Mouse (Mus musculus) CH12F3 (cell line): Measurements from ENCODE around the gene Cog3.
"Not testable (repeated sequence)": the region's sequence is repeated elsewhere in the genome, so short reads cannot be mapped to it uniquely, and the experiment has no call there.

Experiments
- in situ Hi-C: fragments of 300-500 bp; cut with MboI; formaldehyde crosslinking; loops from 2 replicates; pipeline ENCODE4 v1.14.3; 2020; ENCODE audit warnings: low sequenced_read_pairs

Gene Cog3

DNA sequence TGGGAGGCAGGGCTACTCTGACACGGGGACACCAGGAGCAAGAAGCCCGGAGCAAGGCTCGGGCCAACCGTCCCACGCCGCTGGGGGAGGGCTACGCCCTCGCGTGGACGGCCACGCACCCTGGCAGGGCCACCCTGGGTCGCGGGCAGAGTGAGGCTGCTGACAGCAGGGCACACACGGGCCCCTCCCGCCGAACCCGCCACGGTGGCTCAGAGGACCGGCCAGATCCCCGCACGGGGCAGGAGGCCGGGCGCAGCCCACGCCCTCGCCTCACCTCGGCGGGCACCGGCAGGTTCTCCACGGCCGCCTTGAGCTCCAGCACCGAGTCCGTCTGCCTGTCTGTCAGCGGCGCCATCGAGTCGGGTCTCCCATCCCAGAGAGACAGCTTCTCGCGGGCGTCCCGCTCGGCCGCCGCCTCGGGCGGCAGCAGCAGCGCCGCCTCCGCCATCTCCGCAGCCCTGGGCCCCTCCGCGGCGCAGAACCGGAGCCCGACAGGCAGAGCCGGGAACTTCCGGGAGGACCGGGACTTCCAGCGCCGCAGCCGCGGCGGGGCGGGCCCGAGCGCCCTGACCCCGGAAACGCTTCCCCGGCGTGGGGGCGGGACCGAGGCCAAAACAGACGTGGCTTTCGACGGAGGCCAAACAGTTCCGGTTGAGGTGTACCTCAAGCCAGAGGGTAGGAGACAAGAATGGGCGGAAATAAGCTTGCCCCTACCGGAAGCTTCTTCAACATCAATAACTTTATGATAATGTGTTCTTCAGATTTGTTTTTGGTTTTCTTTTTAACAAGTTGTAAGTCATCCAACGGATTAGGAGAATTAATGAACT, at the start of gene Cog3:
Gene Cog3 (minus strand): TSS at position 527 of the 827 bp plus-strand sequence.
- in situ Hi-C loops: no loop called here

DNA sequence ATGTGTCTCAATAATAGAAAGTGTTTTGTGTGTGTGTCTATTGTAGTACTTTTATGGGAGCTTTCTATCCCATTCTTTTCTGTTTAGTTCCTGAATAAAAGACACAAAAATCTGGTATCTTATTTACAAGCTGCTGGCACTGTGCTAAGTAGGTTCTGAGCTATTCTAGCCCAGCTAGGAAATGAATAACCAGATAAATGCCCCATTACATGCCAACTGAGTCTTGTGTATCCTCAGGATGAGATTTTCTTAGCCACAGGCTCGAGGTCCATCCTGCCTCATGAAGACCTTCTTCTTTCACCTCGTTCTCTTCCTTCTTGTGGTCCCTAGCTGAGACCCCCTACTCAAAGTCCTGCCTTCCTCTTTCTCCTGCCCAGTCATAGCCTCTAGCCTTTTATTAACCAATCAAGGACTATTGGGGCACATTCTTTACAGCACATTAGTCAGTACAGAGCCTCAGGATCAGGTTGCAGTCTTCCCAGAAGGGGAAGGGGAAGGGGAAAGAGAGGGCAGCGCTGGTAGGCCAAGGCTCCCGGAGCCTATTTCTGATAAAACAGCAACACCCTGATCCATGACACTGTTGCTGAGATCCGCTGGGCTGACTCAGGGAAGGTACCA, 43.6 kb upstream of the Cog3 start:
- in situ Hi-C loops: no loop called here

GRCm38 (mm10) chr14:75795918-75796317, 41.6 kb upstream of the Cog3 start:
- in situ Hi-C loops: no loop called here

DNA sequence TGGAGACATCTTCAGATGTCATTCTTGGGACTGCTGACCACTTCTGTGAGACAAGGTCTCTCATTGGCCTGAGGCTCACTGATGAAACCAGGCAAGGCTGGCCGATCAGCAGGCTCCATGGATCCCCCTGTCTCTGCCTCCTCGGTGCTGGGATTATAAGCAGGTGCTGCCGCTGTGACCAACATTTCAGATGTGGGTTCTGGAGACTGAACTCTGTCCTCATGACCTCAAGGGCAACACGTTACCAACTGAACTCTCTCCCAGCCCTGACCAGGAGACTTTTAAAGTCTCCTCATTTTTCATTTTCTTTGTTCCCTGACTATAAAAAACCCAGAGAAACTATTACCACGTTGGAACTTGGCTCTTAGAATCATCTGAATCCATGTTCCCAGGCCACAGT, 40.4 kb upstream of the Cog3 start:
- in situ Hi-C loops: no loop called here

- in situ Hi-C loops: no loop called here
Measured at GRCm38 (mm10) chr14:75794324-75794723, 40.0 kb upstream of the Cog3 start.

- in situ Hi-C loops: no loop called here
Measured at GRCm38 (mm10) chr14:75793110-75793509, 38.8 kb upstream of the Cog3 start.

DNA sequence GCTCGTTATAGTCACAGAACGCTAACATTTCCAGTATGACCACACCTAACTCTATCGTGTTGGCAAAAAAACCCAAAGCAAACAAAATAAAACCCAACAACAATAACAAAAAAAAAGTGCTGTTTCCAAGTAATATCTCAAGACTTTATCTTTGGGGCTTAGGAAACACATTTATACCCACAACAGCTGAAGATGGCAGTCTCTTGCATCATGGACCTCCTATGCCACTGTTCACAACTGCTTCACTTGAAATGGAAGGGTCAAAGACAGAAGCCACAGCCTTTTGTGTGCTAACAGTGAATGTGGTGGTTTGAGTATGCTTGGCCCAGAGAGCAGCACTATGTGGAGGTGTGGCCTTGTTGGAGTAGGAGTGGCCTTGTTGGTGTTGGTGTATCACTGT, 37.1 kb upstream of the Cog3 start:
- in situ Hi-C loops: no loop called here

DNA sequence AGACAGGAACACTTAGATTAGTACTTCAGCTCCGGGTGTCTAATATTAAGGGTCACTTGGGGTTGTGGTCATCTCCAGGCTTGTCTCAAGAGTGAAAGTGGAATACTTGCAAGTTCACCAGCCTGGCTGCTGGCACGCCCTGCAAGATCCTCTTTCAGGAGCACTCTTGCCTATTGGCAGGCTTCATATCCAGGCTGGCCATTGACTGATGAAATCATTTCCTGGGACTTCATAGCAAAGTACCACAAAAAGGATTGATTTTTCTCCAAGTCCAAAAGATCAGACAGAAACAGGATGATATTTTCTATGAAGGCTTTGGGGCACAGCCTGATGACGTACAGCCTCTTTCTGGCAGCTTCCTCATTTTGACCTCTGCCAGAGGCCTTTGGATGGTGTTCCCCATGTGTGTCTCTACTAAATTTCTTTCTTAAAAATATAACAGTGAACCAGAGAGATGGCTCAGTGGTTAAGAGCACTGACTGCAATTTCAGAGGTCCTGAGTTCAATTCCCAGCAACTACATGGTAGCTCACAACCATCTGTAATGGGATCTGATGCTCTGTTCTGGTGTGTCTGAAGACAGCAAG, 36.2 kb upstream of the Cog3 start:
- in situ Hi-C loops: no loop called here

DNA sequence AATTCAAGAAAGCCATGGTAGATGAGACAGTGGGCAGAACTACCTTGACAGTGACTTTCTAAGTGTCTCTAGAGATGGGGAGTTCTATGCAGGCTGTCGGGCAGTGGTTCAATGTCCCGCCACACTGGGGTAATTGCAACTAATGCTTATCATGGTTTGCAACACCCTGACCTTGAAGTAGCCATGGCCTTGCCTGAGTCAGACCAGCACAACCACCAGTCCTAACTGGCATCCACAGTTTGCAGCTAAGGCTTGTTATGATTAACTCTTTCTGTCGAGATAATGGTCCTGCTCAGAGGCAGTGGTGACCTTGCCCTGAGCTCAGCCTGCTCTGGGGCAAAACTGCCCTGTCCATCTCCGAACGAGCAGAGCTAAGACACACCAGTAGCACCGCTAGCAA, 35.0 kb upstream of the Cog3 start:
- in situ Hi-C loops: no loop called here

DNA sequence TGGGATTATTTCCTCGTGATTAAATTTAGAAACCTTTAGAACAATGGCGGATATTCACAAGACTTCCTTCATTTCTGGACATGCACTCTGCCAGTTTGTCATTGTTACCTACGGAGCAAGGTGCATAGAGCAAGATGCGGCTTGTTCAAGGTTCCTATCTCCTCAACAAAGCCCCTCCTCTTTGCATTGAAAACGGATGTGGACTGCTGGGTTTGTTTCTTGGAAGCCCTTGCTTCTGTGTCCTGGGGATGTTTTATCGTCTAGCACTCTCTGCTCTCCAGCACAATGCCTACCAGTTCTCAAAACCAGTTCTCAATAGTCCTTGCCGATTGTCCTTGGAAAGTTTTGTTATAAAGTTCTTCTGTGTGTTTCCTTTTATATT, 33.5 kb upstream of the Cog3 start:
- in situ Hi-C loops: no loop called here

DNA sequence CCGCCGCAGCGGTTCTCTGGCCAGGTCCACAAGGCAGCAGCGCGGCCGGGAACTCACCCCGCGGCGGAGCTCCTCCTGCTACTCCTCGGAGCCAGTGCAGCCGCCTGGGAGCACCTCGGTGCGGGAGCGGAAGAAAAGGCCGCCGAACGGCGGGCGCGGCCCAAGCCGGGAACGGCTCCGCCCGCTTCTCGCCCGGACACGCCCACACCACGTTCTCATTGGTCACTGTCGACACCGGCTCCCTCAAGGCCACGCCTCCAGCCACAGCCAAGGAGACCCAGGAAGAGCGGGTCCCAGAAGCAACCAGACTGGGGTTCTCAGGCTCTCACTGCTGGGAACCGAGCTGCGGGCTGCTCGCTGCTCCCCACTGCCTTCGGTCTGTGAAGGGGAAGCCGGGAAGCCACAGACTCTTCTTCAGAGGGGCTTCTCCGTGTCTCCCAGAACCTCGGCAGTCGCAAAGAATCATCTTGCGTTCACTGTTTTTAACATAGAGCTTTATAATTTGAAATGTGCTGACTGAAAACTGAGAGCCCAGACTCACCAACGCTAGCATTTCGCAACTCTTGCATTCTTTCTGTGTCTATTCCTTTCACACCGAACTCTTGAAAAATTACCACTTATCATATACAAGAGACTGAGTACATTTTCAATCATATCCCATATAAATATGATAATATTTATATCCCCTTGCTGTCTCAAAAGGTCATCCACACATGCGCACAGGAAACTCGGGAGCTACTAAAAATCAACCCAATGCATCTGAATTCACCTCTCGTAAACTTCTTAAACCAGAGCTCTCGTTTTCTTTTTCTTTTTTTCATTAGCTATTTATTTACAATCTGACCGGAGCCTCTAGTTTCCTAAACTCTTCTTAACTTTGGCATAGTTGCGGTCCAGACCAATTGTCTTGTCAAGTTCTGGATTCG, 32.8 kb upstream of the Cog3 start, which contains the start of gene Slc25a30:
Gene Slc25a30 (minus strand): TSS at position 170 of the 926 bp plus-strand sequence.
- in situ Hi-C loops: no loop called here

GRCm38 (mm10) chr14:75786424-75786867, 32.1 kb upstream of the Cog3 start:
- in situ Hi-C loops: no loop called here

- in situ Hi-C loops: no loop called here
Measured at GRCm38 (mm10) chr14:75779913-75780312, 25.6 kb upstream of the Cog3 start.

DNA sequence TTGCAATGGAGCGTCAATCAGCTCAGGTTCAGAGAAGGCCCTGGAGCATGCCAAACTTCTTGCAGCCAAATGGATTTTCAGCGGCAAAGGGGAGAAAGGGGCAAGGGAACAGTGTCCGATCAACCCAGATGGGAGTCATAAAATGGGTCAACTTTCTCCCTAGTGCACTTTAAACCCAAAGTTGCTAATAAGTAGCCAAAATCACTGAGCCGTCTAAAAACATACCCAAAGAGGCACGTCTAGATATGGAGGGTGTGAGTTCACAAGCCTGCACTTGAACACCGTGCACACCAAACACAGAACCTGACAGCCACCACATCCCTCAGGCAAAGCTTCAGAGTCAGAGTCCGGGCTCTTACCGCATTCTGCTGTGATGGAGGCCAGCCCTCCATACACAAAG, 22.3 kb upstream of the Cog3 start:
- in situ Hi-C loops: no loop called here

GRCm38 (mm10) chr14:75773431-75773830, 19.1 kb upstream of the Cog3 start:
- in situ Hi-C loops: no loop called here

DNA sequence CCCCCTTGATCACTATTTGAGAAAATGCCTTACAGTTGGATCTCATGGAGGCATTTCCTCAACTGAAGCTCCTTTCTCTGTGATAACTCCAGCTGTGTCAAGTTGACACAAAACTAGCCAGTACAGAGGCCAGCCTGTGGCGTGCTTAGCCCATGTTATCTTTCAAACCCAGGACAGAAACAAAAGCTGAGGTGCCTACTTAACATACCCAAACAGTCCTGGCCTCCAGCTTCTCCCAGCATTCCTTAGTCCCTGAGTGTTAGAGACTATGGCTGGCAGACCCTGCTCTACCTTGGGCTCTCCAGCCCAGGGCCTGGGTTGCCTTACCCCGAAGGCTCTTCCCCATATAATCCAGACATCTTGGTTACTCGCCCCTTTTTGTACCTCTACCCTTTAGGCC, 18.1 kb upstream of the Cog3 start:
- in situ Hi-C loops: not testable (repeated sequence)

- in situ Hi-C loops: no loop called here
Measured at GRCm38 (mm10) chr14:75771101-75771501, 16.8 kb upstream of the Cog3 start.

DNA sequence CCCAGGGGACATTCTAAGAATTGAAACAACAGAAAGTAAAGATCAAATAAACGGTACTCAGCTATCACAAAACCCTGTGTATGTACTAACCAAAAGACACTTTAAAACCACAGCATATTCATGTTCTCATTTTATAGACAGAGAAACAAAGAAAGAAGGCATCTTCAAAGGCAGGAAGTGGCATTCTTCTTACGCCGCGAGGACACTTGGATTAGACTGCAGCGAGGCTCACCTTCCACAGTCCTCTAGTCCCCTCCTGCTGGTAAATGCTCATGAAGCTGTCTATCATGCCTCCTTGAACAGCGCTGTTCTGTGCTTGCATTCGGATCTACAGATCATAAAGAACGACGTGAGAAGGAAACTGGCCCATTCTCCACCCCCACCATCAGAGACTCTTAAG, 15.0 kb upstream of the Cog3 start:
- in situ Hi-C loops: no loop called here

DNA sequence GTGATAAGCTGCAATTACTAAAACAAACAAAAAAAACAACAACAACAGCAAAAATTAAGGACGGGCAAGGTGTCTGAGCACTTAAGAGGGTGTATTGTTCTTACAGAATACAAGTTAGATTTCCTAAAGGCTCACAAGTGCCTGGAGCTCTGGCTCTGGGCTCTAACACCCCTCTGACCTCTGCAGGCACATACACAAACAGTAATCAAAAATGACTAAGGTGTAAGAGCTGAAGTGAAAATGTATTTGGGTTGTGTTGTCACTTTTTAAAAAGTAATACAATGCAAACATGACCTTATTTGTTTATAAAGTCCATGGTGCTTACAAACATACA, 13.9 kb upstream of the Cog3 start:
- in situ Hi-C loops: no loop called here

GRCm38 (mm10) chr14:75767492-75768274, 13.4 kb upstream of the Cog3 start:
- in situ Hi-C loops: no loop called here
